Mouse (Mus musculus) liver, embryonic 11.5 days (tissue): ENCODE data around the gene Ubqln4. TPM values are rescaled to one million over a fixed set of nuclear protein-coding genes. Genes with fewer than 3 reads are reported as not detected.

Experiments used
- ATAC-seq: fragments of 200-750 bp; cut with Nextera tagmentation; replicated peaks from 2 replicates; pipeline ENCODE4 v1.8.0; 2017; ENCODE audit warnings: moderate number of reproducible peaks, mild to moderate bottlenecking, moderate TSS enrichment, moderate library complexity; ENCODE audit not compliant: low FRiP score
- DNase-seq: peaks from one replicate; pipeline ENCODE4 v3.0.0-alpha.2; 2017; ENCODE audit warnings: low spot score
- H3K27ac ChIP-seq: fragments of 300-500 bp; sonication (generic); 2 replicates; pipeline ENCODE4 v1.5.1; 2014; ENCODE audit warnings: mild to moderate bottlenecking, low read depth, low read length, control low read depth
- H3K27me3 ChIP-seq: fragments of 300-500 bp; sonication (generic); replicated peaks from 2 replicates; pipeline ENCODE4 v1.6.1; 2014; ENCODE audit warnings: low read length, mixed read lengths; ENCODE audit not compliant: control insufficient read depth, insufficient read depth
- H3K36me3 ChIP-seq: fragments of 300-500 bp; sonication (generic); 2 replicates; pipeline ENCODE4 v1.6.1; 2014; ENCODE audit warnings: mild to moderate bottlenecking, low read length, moderate library complexity, mixed read lengths; ENCODE audit not compliant: control insufficient read depth, insufficient read depth
- H3K4me1 ChIP-seq: fragments of 300-500 bp; sonication (generic); replicated peaks from 2 replicates; pipeline ENCODE4 v1.6.1; 2014; ENCODE audit warnings: low read length, mixed read lengths; ENCODE audit not compliant: control insufficient read depth, insufficient read depth
- H3K4me2 ChIP-seq: fragments of 300-500 bp; sonication (generic); 2 replicates; pipeline ENCODE4 v1.6.1; 2014; ENCODE audit warnings: mild to moderate bottlenecking, control low read depth, moderate library complexity
- H3K4me3 ChIP-seq: fragments of 300-500 bp; sonication (generic); 2 replicates; pipeline ENCODE4 v1.5.1; 2014; ENCODE audit warnings: low read depth, low read length, control low read depth
- H3K9ac ChIP-seq: fragments of 300-500 bp; sonication (generic); 2 replicates; pipeline ENCODE4 v1.6.1; 2014; ENCODE audit warnings: low read depth, low read length, control low read depth
- H3K9me3 ChIP-seq: fragments of 300-500 bp; sonication (generic); 2 replicates; pipeline ENCODE4 v1.6.1; 2016; ENCODE audit warnings: low read length, inconsistent platforms, mixed read lengths; ENCODE audit not compliant: control insufficient read depth
- WGBS: fragments of 180-500 bp; shearing (Covaris S2); extraction: QIAGEN DNeasy Blood & Tissue Kit; methylation state at CpG from one replicate; pipeline ENCODE4 v1.1.7; 2014; 5-methylcytosine and 5-hydroxymethylcytosine counted together
- microRNA counts: library from miRNA; unstranded; fragments of <30 nt; microRNA quantifications from one replicate; lab custom pipeline; 2015
- microRNA-seq: library from miRNA; unstranded; fragments of <30 nt; microRNA quantifications from one replicate; pipeline ENCODE4, GENCODE M21; 2017; ENCODE audit warnings: borderline number of aligned reads
- polyA plus RNA-seq: library from polyadenylated mRNA; unstranded; fragments of >200 nt; fragmentation: Nextera tagmentation; extraction: Ambion mirVana; gene quantifications from 2 replicates; pipeline ENCODE4 v1.2.1, GENCODE M21; 2014

Ubqln4 gene
- polyA plus RNA-seq, 1 experiment from 2014 or later, result 65.8 TPM

DNA sequence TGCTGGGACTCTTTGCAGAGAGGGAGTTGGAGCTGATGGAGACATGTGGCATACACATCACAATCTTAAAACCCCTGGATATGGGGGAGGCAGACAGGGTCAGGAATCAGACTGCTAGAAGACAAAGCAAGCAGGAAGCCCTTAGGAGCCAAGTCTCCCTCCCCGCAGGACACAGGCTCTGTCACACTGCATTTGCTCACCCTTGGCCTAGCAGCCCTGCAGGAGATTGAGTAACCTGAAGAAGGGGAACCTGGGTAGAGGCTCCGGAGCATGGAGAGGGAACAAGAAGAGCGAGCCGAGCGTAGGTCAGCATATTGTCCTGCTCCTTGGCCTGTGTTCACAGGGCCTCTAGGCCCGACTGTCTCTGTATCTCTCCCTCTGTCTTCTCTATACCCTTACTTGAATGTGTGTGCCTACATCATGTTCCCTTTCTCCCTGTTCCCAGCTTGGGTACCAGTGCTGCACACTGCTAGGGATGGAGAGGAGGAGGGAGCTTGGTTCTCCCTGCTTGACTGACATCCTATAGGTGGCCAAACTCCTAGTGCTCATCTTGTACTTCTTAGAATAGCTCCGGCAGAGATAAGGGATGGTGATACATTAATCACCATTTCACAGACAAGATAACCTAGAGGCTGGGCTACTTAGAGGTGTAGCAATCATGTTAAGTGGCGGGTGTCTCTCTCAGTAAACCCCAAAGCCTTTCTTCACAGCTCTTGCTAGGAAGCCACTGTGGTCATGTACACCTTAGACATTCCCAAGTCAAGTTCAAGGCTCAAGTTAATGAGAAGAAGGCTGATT is 64.7 kb downstream of the Ubqln4 start:
- Histone ChIP-seq H3K27me3 (no peaks in the 10 kb centered on the region), H3K36me3 (no peaks in the 10 kb centered on the region), H3K27ac (no peak overlapping the region), H3K4me2 (0 out of 2 replicates have a peak overlapping the region, but pooled peaks have one; percentile 3), H3K4me1 (peaks cover 40% of the 10 kb centered on the region), H3K4me3 (no peak overlapping the region), H3K9me3 (no peaks in the 10 kb centered on the region), H3K9ac (no peak overlapping the region)
- ATAC-seq (no peak), DNase-seq (no peak)
- WGBS, result 56% methylated on average over 8 of the region's 8 CpGs

MicroRNAs within 50 kb of the gene (microRNA counts, 519-probe panel; counts per million panel counts)
- not detected for microRNA mmu-miR-1905 (lab: Ali Mortazavi, UCI)

Small RNA genes within 50 kb of the gene (microRNA-seq; reads per million reads assigned to microRNA genes)
- gene Mir1905, result not detected

Other genes with a start within 250 kb of the Ubqln4 start
- 111 and 113 TPM in 2 replicates for gene Glmp, start 228.7 kb upstream of the Ubqln4 start, polyA plus RNA-seq
- gene Tmem79, start 217.6 kb upstream of the Ubqln4 start, polyA plus RNA-seq, result 2.0 TPM in 2 replicates
- 52.0 TPM in 2 replicates for gene Smg5, start 217.5 kb upstream of the Ubqln4 start, polyA plus RNA-seq
- gene Paqr6, start 189.2 kb upstream of the Ubqln4 start, polyA plus RNA-seq, result 5.6 and 7.0 TPM in 2 replicates
- 0.12 and 0.40 TPM in 2 replicates for gene Bglap3, start 181.0 kb upstream of the Ubqln4 start, polyA plus RNA-seq
- gene Bglap2, start 175.1 kb upstream of the Ubqln4 start, polyA plus RNA-seq, result not detected in 2 replicates
- not detected in 2 replicates for gene Bglap, start 169.3 kb upstream of the Ubqln4 start, polyA plus RNA-seq
- gene Pmf1, start 143.4 kb upstream of the Ubqln4 start, polyA plus RNA-seq, result 153 and 165 TPM in 2 replicates
- 20.6 and 20.7 TPM in 2 replicates for gene Slc25a44, start 128.6 kb upstream of the Ubqln4 start, polyA plus RNA-seq
- 14.3 and 19.0 TPM in 2 replicates for gene Sema4a, start 92.6 kb upstream of the Ubqln4 start, polyA plus RNA-seq
- gene Lmna, start 43.8 kb upstream of the Ubqln4 start, polyA plus RNA-seq, result 155 and 157 TPM in 2 replicates
- 9.4 and 10.2 TPM in 2 replicates for gene Mex3a, start 21.4 kb upstream of the Ubqln4 start, polyA plus RNA-seq
- gene Rab25, start 5.5 kb upstream of the Ubqln4 start, polyA plus RNA-seq, result 1.1 and 1.2 TPM in 2 replicates
- gene Lamtor2, start 684 bp upstream of the Ubqln4 start, polyA plus RNA-seq, result 111 and 120 TPM in 2 replicates
- 306 and 307 TPM in 2 replicates for gene Ssr2, start 22.1 kb downstream of the Ubqln4 start, polyA plus RNA-seq
- gene Arhgef2, start 52.2 kb downstream of the Ubqln4 start, polyA plus RNA-seq, result 64.3 and 66.3 TPM in 2 replicates
- not detected in 2 replicates for gene Rxfp4, start 99.4 kb downstream of the Ubqln4 start, polyA plus RNA-seq
- 64.7 and 65.7 TPM in 2 replicates for gene Khdc4, start 132.0 kb downstream of the Ubqln4 start, polyA plus RNA-seq
- 33.9 and 34.4 TPM in 2 replicates for gene Rit1, start 163.1 kb downstream of the Ubqln4 start, polyA plus RNA-seq
- 4.7 and 5.2 TPM in 2 replicates for gene Syt11, start 221.4 kb downstream of the Ubqln4 start, polyA plus RNA-seq